Mouse (Mus musculus) gastrocnemius, adult 2 months (tissue): Measurements from ENCODE around the gene Snapc1. TPM values are rescaled to one million over a fixed set of nuclear protein-coding genes. Genes with fewer than 3 reads are reported as not detected.

Experiments
- DNase-seq: peaks from one replicate; pipeline ENCODE4 v3.0.0; 2022
- H3K27ac ChIP-seq: fragments of 200-600 bp; 2 replicates; pipeline ENCODE4 v1.8.1; 2022; ENCODE audit warnings: mild to moderate bottlenecking
- H3K4me3 ChIP-seq: fragments of 200-600 bp; 2 replicates; pipeline ENCODE4 v1.8.1; 2022; ENCODE audit warnings: mild to moderate bottlenecking, moderate library complexity
- CTCF ChIP-seq: fragments of 200-600 bp; IDR thresholded peaks from 2 replicates; pipeline ENCODE4 v1.8.1; 2022; ENCODE audit warnings: antibody characterized with exemption, mild to moderate bottlenecking, moderate library complexity
- intact Hi-C: fragments of 180-260 bp; cut with DNase I; formaldehyde crosslinking; loops from one replicate; pipeline ENCODE4 v1.15.1; 2025
- total RNA-seq, 2 experiments: library from RNA; stranded (reverse); gene quantifications; 2 replicates each; pipeline ENCODE4 v1.2.3; 2021

Gene Snapc1
- total RNA-seq, 2 experiments from 2014 or later = 3.9 to 8.8 TPM

- Histone ChIP-seq H3K27ac (no peak overlapping the region), H3K4me3 (no peak overlapping the region)
- no peak for DNase-seq
- no peak for TF ChIP-seq CTCF
- intact Hi-C loops = no loop called here
These were observed 6.6 kb upstream of the Snapc1 start for GRCm38 (mm10) chr12:73957676-73958075.

GRCm38 (mm10) chr12:73958830-73959229 lies 5.5 kb upstream of the Snapc1 start:
- no peak for TF ChIP-seq CTCF
- intact Hi-C loops = no loop called here
- Histone ChIP-seq H3K4me3 (no peak overlapping the region), H3K27ac (no peak overlapping the region)
- DNase-seq = no peak

- intact Hi-C loops = no loop called here
- no peak for TF ChIP-seq CTCF
- H3K4me3 ChIP-seq = no peak overlapping the region
- no peak overlapping the region for H3K27ac ChIP-seq
- DNase-seq = no peak
These were observed 4.9 kb downstream of the Snapc1 start for GRCm38 (mm10) chr12:73969142-73969541.

GRCm38 (mm10) chr12:73974584-73974983 lies 10.3 kb downstream of the Snapc1 start:
- DNase-seq = no peak
- intact Hi-C loops = no loop called here
- TF ChIP-seq CTCF = no peak
- no peak overlapping the region for H3K4me3 ChIP-seq
- H3K27ac ChIP-seq = no peak overlapping the region

GRCm38 (mm10) chr12:73978144-73978543 lies 13.9 kb downstream of the Snapc1 start:
- intact Hi-C loops = no loop called here
- Histone ChIP-seq H3K27ac (no peak overlapping the region), H3K4me3 (no peak overlapping the region)
- no peak for DNase-seq
- no peak for TF ChIP-seq CTCF

GRCm38 (mm10) chr12:73979667-73980066 lies 15.4 kb downstream of the Snapc1 start:
- no peak overlapping the region for H3K27ac ChIP-seq
- intact Hi-C loops = no loop called here
- no peak overlapping the region for H3K4me3 ChIP-seq
- no peak for DNase-seq
- no peak for TF ChIP-seq CTCF

- intact Hi-C loops = no loop called here
- no peak for TF ChIP-seq CTCF
- Histone ChIP-seq H3K4me3 (no peak overlapping the region), H3K27ac (no peak overlapping the region)
- DNase-seq = peak; percentile 44
These were observed 18.3 kb downstream of the Snapc1 start for GRCm38 (mm10) chr12:73982533-73982932.

GRCm38 (mm10) chr12:73986299-73986698 lies 22.0 kb downstream of the Snapc1 start:
- no peak for DNase-seq
- H3K4me3 ChIP-seq = no peak overlapping the region
- no peak for TF ChIP-seq CTCF
- no peak overlapping the region for H3K27ac ChIP-seq
- intact Hi-C loops = no loop called here

GRCm38 (mm10) chr12:73988393-73989008 lies 24.2 kb downstream of the Snapc1 start:
- no peak overlapping the region for H3K27ac ChIP-seq
- intact Hi-C loops = loop anchor here (1.0 kb wide), 1 partner anchor 283 kb away; no protein-coding TSS in a partner anchor
- H3K4me3 ChIP-seq = no peak overlapping the region
- TF ChIP-seq CTCF = no peak
- DNase-seq = no peak

GRCm38 (mm10) chr12:73989594-73989993 lies 25.3 kb downstream of the Snapc1 start:
- intact Hi-C loops = loop anchor here (1.0 kb wide), 1 partner anchor 284 kb away; no protein-coding TSS in a partner anchor
- Histone ChIP-seq H3K4me3 (no peak overlapping the region), H3K27ac (no peak overlapping the region)
- TF ChIP-seq CTCF = peak; percentile 72
- DNase-seq = peak; percentile 64

GRCm38 (mm10) chr12:73996906-73997296 lies 32.6 kb downstream of the Snapc1 start:
- intact Hi-C loops = no loop called here
- Histone ChIP-seq H3K27ac (no peak overlapping the region), H3K4me3 (no peak overlapping the region)
- DNase-seq = no peak
- no peak for TF ChIP-seq CTCF

GRCm38 (mm10) chr12:73997297-73998127 lies 33.2 kb downstream of the Snapc1 start, which contains the start of gene Syt16:
Gene Syt16, plus strand, starts transcription at chr12:73997661.
- intact Hi-C loops = no loop called here
- H3K27ac ChIP-seq = no peak within 1 kb of the TSS
- TF ChIP-seq CTCF = no peak
- no peak for DNase-seq
- H3K4me3 ChIP-seq = peak within 1 kb of the TSS; percentile 45

GRCm38 (mm10) chr12:73998128-73998456 lies 33.8 kb downstream of the Snapc1 start:
- Histone ChIP-seq H3K27ac (no peak overlapping the region), H3K4me3 (no peak overlapping the region)
- intact Hi-C loops = no loop called here
- no peak for TF ChIP-seq CTCF
- no peak for DNase-seq
